Mouse (Mus musculus): Measurements from ENCODE around the gene Ppp2r5a. TPM values are rescaled to one million over a fixed set of nuclear protein-coding genes. Genes with fewer than 3 reads are reported as not detected.

The Ppp2r5a gene
- polyA plus RNA-seq, 1 experiment from 2014 or later: 18.8 TPM

DNA sequence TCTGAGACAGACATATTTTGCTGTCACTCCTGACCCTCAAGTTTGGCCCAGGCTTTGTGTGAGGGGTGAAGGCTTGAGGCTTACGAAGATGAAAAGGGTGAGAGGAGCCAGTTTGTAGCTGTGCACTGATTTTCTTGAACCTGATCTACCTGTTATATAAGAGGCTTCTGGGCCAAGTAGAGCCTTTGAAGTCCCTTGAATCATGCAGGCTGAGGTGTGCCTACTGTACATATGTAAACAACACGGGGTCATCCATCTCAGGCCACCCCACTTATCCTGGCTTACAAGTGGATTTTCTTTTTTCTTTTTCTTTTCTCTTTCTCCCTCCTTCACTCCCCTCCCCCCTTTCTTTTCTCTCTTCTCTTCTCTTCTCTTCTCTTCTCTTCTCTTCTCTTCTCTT, 54.5 kb downstream of the Ppp2r5a start:
- no peak for ATAC-seq (ENCODE audit: low FRiP score, low TSS enrichment)
- H3K9me3 ChIP-seq (ENCODE audit: low read length): no peaks in the 10 kb centered on the region
- WGBS: 83% methylated on average over 2 of the region's 2 CpGs

DNA sequence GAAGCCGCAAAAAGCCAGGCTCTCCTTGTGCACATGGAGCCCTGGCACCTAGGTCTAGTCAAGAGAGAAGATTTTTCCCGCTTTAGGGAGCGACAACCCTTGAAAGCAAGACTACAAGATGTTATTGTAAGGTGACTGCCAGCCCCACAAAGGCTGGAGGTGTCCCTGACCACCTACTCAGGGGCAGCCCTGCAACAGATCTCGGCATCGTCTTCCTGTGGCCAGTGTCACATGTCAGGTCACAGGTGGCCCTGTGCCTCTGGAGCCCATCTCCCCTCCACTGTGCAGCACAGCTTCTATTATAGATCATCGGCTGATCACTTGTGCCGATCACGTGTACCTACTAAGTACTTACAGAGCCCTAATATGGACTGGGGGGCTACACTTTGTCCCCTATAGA, 55.5 kb downstream of the Ppp2r5a start:
- peaks cover 17% of the 10 kb centered on the region for H3K36me3 ChIP-seq (ENCODE audit: insufficient read depth, low read length)
- no peak overlapping the region for H3K9ac ChIP-seq (replicated peaks; ENCODE audit: low read length)
- no peak overlapping the region for H3K27ac ChIP-seq (ENCODE audit: low read length)
- WGBS: 91% methylated on average over 8 of the region's 8 CpGs
- no peak overlapping the region for H3K4me3 ChIP-seq (ENCODE audit: low read length)
- no peaks in the 10 kb centered on the region for H3K9me3 ChIP-seq (ENCODE audit: low read length)
- H3K27me3 ChIP-seq (ENCODE audit: insufficient read depth, low read length): no peaks in the 10 kb centered on the region
- no peak for ATAC-seq (ENCODE audit: low FRiP score, low TSS enrichment)
- no peak overlapping the region for H3K4me2 ChIP-seq (replicated peaks; ENCODE audit: low read depth, low read length)
- no peaks in the 10 kb centered on the region for H3K4me1 ChIP-seq (ENCODE audit: insufficient read depth, low read length)

More for the DNA sequence above, 54.5 kb downstream of the Ppp2r5a start:
- H3K4me3 ChIP-seq (ENCODE audit: low read length): no peak overlapping the region
- H3K4me1 ChIP-seq (ENCODE audit: insufficient read depth, low read length): no peaks in the 10 kb centered on the region
- peaks cover 17% of the 10 kb centered on the region for H3K36me3 ChIP-seq (ENCODE audit: insufficient read depth, low read length)
- no peak overlapping the region for H3K9ac ChIP-seq (replicated peaks; ENCODE audit: low read length)
- H3K27me3 ChIP-seq (ENCODE audit: insufficient read depth, low read length): no peaks in the 10 kb centered on the region
- no peak overlapping the region for H3K27ac ChIP-seq (ENCODE audit: low read length)
- H3K4me2 ChIP-seq (replicated peaks; ENCODE audit: low read depth, low read length): no peak overlapping the region

DNA sequence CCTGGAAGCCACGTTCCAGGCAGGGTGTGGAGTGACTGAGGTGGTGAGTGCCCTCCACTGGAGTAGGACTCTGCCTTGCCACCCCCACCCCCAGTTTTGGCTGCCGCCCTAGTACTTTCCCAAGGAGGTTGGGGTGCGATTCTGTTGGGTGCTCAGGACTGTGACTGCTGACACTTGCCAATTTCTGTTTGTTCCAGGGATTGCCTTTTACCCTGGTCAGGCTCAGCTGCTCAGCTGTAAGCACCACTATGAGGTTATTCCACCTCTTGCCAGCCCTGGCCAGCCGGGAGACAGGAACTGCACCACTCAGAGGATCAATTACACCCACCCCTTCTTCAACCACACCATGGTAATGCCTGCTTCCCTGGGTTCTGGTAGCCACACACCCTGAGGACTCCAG, 62.5 kb downstream of the Ppp2r5a start:
- Histone ChIP-seq H3K4me3 (ENCODE audit: low read length) (no peak overlapping the region), H3K4me2 (replicated peaks; ENCODE audit: low read depth, low read length) (no peak overlapping the region), H3K27ac (ENCODE audit: low read length) (no peak overlapping the region), H3K36me3 (ENCODE audit: insufficient read depth, low read length) (peaks cover 40% of the 10 kb centered on the region), H3K9ac (replicated peaks; ENCODE audit: low read length) (no peak overlapping the region), H3K9me3 (ENCODE audit: low read length) (no peaks in the 10 kb centered on the region), H3K4me1 (ENCODE audit: insufficient read depth, low read length) (no peaks in the 10 kb centered on the region), H3K27me3 (ENCODE audit: insufficient read depth, low read length) (no peaks in the 10 kb centered on the region)
- no peak for ATAC-seq (ENCODE audit: low FRiP score, low TSS enrichment)
- 83% methylated on average over 4 of the region's 4 CpGs for WGBS

DNA sequence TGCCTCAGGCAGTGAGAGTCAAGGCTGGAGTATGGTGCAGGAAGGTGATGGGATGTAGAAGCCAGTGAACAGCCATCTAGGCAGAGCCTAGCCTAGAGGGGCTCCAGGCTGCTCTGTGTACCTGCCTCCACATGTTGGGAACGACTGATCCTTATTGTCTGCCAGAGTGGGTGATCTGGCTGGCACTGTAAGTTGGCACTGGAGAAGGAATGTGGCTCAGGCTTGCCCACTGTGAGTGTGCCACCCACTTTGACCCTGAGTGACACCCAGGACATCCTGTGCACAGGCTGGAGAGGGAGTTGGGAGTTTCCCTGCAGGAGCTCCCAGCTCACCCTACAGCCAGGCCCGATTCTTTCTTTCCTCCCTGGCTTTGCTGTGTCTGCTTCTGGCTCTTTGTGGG, 63.2 kb downstream of the Ppp2r5a start:
- no peak for ATAC-seq (ENCODE audit: low FRiP score, low TSS enrichment)
- Histone ChIP-seq H3K27me3 (ENCODE audit: insufficient read depth, low read length) (no peaks in the 10 kb centered on the region), H3K4me2 (replicated peaks; ENCODE audit: low read depth, low read length) (no peak overlapping the region), H3K9ac (replicated peaks; ENCODE audit: low read length) (no peak overlapping the region), H3K27ac (ENCODE audit: low read length) (no peak overlapping the region), H3K9me3 (ENCODE audit: low read length) (no peaks in the 10 kb centered on the region), H3K4me3 (ENCODE audit: low read length) (no peak overlapping the region), H3K36me3 (ENCODE audit: insufficient read depth, low read length) (peaks cover 40% of the 10 kb centered on the region), H3K4me1 (ENCODE audit: insufficient read depth, low read length) (no peaks in the 10 kb centered on the region)
- 82% methylated on average over 2 of the region's 2 CpGs for WGBS

DNA sequence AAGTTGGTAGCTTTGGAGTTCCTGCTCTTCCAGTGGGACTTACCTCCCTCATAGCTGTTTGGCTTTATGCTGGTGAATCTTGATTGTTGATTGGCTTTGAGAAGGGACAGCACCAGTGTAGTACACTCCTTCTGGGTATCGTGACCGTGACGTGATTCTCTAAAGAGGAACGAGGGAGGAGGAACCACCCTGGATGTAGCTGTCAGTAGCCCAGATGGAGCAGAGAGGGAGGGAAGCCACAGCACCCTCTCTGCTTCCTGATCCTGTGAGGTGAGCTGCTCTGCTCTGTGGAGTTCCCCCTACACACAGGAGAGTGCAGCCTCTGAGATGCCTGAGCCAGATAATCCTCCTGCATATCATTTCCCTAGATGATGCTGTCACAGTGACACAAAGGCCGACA, 68.6 kb downstream of the Ppp2r5a start:
- H3K4me1 ChIP-seq (ENCODE audit: insufficient read depth, low read length): no peaks in the 10 kb centered on the region
- no peak overlapping the region for H3K27ac ChIP-seq (ENCODE audit: low read length)
- no peak overlapping the region for H3K9ac ChIP-seq (replicated peaks; ENCODE audit: low read length)
- no peak overlapping the region for H3K4me2 ChIP-seq (replicated peaks; ENCODE audit: low read depth, low read length)
- H3K9me3 ChIP-seq (ENCODE audit: low read length): no peaks in the 10 kb centered on the region
- H3K4me3 ChIP-seq (ENCODE audit: low read length): no peak overlapping the region
- no peak for ATAC-seq (ENCODE audit: low FRiP score, low TSS enrichment)
- H3K36me3 ChIP-seq (ENCODE audit: insufficient read depth, low read length): peaks cover 18% of the 10 kb centered on the region
- 73% methylated on average over 5 of the region's 5 CpGs for WGBS
- H3K27me3 ChIP-seq (ENCODE audit: insufficient read depth, low read length): no peaks in the 10 kb centered on the region

DNA sequence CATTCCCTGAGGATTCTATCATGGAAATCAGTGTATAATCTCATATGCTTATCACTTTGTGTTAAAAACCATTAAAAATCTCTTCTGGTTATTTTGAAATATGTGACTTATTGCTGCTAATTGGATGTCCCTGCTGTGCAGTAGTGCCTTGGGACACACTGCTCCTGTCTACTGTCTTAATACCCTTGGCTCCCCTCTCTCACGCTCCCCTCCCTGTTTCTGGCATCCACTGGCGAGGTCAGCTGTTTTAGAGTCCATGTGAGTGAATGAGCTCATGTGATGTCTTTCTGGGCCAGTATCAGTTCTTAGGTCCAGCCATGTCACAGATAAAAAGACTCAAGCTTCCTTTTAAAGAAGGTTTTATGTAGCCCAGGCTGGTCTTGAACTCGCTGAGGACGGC, 72.7 kb downstream of the Ppp2r5a start:
- Histone ChIP-seq H3K9me3 (ENCODE audit: low read length) (no peaks in the 10 kb centered on the region), H3K36me3 (ENCODE audit: insufficient read depth, low read length) (no peaks in the 10 kb centered on the region), H3K4me3 (ENCODE audit: low read length) (no peak overlapping the region), H3K27me3 (ENCODE audit: insufficient read depth, low read length) (no peaks in the 10 kb centered on the region), H3K4me1 (ENCODE audit: insufficient read depth, low read length) (peaks cover 28% of the 10 kb centered on the region), H3K9ac (replicated peaks; ENCODE audit: low read length) (no peak overlapping the region), H3K4me2 (replicated peaks; ENCODE audit: low read depth, low read length) (no peak overlapping the region), H3K27ac (ENCODE audit: low read length) (no peak overlapping the region)
- WGBS: 90% methylated on average over 4 of the region's 4 CpGs
- no peak for ATAC-seq (ENCODE audit: low FRiP score, low TSS enrichment)

DNA sequence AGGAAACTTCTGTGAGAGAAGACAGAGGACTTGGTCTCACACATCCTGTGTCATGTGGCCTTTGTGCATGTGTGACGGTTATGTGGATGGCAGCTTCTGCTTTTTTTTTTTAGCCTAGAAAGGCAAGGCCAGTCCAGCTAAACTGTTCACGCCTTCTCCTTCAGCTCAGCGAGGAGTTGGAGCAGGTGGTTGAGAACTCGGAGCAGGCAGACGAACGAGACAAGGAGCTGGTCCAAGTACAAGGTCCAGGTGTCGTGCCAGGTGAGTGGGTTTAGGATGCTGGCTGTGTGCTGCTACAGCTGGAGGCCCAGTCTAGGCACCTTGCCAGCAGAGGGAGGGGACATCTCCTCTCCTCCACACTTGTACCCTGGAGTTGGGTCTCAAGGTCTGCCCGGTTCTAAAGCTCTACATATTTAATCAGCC, 75.0 kb downstream of the Ppp2r5a start:
- no peaks in the 10 kb centered on the region for H3K27me3 ChIP-seq (ENCODE audit: insufficient read depth, low read length)
- H3K36me3 ChIP-seq (ENCODE audit: insufficient read depth, low read length): no peaks in the 10 kb centered on the region
- H3K4me2 ChIP-seq (replicated peaks; ENCODE audit: low read depth, low read length): no peak overlapping the region
- peak overlapping the region; percentile 22; the same call in 1 of the 2 replicates for H3K27ac ChIP-seq (ENCODE audit: low read length)
- WGBS: 58% methylated on average over 8 of the region's 8 CpGs
- peak; percentile 52 for ATAC-seq (ENCODE audit: low FRiP score, low TSS enrichment)
- H3K4me3 ChIP-seq (ENCODE audit: low read length): no peak overlapping the region
- H3K9me3 ChIP-seq (ENCODE audit: low read length): no peaks in the 10 kb centered on the region
- H3K4me1 ChIP-seq (ENCODE audit: insufficient read depth, low read length): peaks cover 31% of the 10 kb centered on the region
- peak overlapping the region; percentile 40; the same call in 1 of the 2 replicates for H3K9ac ChIP-seq (replicated peaks; ENCODE audit: low read length)

DNA sequence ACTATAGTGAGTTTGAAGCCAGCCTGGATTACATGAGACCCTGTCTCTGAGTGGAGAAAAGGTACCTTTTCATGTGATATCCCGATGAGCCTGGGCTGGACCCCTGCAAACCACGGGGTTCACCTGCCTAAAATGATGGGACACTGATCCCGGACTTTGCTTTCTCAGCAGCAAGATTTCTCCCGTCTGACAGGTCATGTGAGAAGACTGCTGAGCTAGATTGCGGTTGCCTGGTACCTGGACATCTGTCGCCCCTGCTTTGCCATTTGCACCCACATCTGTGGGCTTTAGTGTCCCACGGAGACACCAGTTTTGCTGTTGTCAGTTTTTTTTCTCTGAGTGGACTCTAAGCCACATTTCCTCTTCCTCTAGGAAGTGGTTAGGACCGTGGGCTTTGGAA, 75.8 kb downstream of the Ppp2r5a start:
- Histone ChIP-seq H3K4me3 (ENCODE audit: low read length) (no peak overlapping the region), H3K36me3 (ENCODE audit: insufficient read depth, low read length) (no peaks in the 10 kb centered on the region), H3K9me3 (ENCODE audit: low read length) (no peaks in the 10 kb centered on the region), H3K4me1 (ENCODE audit: insufficient read depth, low read length) (peaks cover 31% of the 10 kb centered on the region), H3K4me2 (replicated peaks; ENCODE audit: low read depth, low read length) (peak overlapping the region; percentile 95), H3K27ac (ENCODE audit: low read length) (0 out of 2 replicates have a peak overlapping the region, but pooled peaks have one; percentile 22), H3K27me3 (ENCODE audit: insufficient read depth, low read length) (no peaks in the 10 kb centered on the region), H3K9ac (replicated peaks; ENCODE audit: low read length) (peak overlapping the region; percentile 87)
- no peak for ATAC-seq (ENCODE audit: low FRiP score, low TSS enrichment)
- 71% methylated on average over 8 of the region's 8 CpGs for WGBS

DNA sequence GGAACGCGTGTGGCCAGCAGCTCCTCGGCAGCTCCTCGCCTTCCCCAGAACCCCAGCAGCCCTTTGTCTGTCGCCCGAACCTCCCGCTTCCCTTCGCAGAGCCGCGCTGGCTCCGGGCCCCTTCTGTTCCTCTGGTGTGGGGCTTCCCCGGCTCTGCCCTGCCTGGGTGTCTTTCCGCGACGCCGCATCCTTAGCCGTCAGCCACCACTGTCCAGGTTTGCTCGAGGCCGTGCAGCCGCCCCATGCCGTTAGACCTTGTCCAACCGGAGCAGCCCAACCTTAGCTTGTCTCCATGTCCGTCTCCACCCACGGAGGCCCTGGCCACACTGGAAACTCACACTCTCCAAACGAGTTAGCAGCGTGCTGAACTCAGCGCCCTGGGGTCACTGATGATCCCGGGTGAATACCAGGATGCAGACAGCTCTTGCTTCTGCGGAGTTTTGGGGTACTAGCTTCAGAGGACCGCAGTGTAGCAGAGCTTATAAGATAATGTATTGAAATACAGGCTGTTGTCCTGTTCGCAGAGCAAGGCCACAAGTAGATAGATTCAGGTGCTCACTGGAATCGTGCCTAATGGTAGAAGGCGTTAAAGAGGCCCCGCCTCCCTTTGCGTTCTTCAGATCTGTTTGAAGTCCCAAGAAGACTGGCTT, 76.7 kb downstream of the Ppp2r5a start:
- 1% methylated on average over 35 of the region's 35 CpGs for WGBS
- peak overlapping the region; percentile 72 for H3K27ac ChIP-seq (ENCODE audit: low read length)
- H3K36me3 ChIP-seq (ENCODE audit: insufficient read depth, low read length): no peaks in the 10 kb centered on the region
- H3K9me3 ChIP-seq (ENCODE audit: low read length): no peaks in the 10 kb centered on the region
- peak overlapping the region; percentile 73 for H3K4me3 ChIP-seq (ENCODE audit: low read length)
- peak overlapping the region; percentile 95 for H3K4me2 ChIP-seq (replicated peaks; ENCODE audit: low read depth, low read length)
- ATAC-seq (ENCODE audit: low FRiP score, low TSS enrichment): peak; percentile 75
- no peaks in the 10 kb centered on the region for H3K27me3 ChIP-seq (ENCODE audit: insufficient read depth, low read length)
- H3K4me1 ChIP-seq (ENCODE audit: insufficient read depth, low read length): peaks cover 31% of the 10 kb centered on the region
- H3K9ac ChIP-seq (replicated peaks; ENCODE audit: low read length): peak overlapping the region; percentile 87

DNA sequence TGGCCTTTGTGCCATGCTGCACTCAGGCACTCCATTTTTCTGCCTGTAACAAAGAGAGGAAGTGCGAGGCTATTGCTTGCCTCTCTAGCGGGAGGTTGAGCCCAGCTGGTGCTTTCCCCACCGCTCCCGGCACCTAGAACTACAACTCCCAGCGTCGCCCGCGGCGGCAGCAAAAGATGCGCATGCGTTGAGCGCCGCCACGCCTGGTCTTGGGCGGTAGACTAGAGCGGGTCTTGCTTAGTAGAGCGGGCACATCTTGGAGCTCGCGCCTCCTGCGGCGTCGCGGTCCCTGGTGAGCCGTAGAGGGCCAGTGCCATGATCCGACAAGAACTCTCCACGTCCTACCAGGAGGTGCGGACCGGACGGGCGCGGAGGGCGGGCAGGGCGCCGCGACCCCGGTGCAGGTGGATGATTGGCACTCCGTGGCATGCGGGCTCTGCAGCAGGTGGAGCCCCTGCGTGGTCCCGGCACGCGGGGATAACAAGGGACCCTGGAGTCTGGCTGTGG, 77.3 kb downstream of the Ppp2r5a start, which contains the start of gene Tmem206:
Gene Tmem206 (plus strand): TSS at position 187 of the 507 bp plus-strand sequence.
- peak; percentile 93 for ATAC-seq (ENCODE audit: low FRiP score, low TSS enrichment)
- WGBS: under 1% methylated on average over 39 of the region's 42 CpGs

More for the DNA sequence above, 77.3 kb downstream of the Ppp2r5a start, which contains the start of gene Tmem206:
- Histone ChIP-seq H3K9ac (replicated peaks; ENCODE audit: low read length) (peak within 1 kb of the TSS; percentile 87), H3K27ac (ENCODE audit: low read length) (peak within 1 kb of the TSS; percentile 72), H3K4me1 (ENCODE audit: insufficient read depth, low read length) (peaks cover 31% of the 10 kb centered on the region), H3K27me3 (ENCODE audit: insufficient read depth, low read length) (no peaks in the 10 kb centered on the region), H3K9me3 (ENCODE audit: low read length) (no peaks in the 10 kb centered on the region), H3K4me2 (replicated peaks; ENCODE audit: low read depth, low read length) (peak within 1 kb of the TSS; percentile 95), H3K36me3 (ENCODE audit: insufficient read depth, low read length) (no peaks in the 10 kb centered on the region), H3K4me3 (ENCODE audit: low read length) (peak within 1 kb of the TSS; percentile 73)
